Mouse (Mus musculus) liver, embryonic 14.5 days (tissue): ENCODE measurements around the gene Gm37240.

Experiments
- CTCF ChIP-seq: IDR thresholded peaks from 2 replicates; pipeline ENCODE4 v1.5.1; 2016; ENCODE audit warnings: antibody characterized with exemption, low read depth, control low read depth
- EP300 ChIP-seq: IDR thresholded peaks from 2 replicates; pipeline ENCODE4 v1.6.1; 2016; ENCODE audit warnings: antibody characterized with exemption, low read depth

- TF ChIP-seq CTCF, result no peak
- TF ChIP-seq EP300, result no peak
Measured at GRCm38 (mm10) chr3:85455453-85455852, 431.9 kb downstream of the Gm37240 start.
